Mouse (Mus musculus): ENCODE data around the gene Jmjd1c.

DNA sequence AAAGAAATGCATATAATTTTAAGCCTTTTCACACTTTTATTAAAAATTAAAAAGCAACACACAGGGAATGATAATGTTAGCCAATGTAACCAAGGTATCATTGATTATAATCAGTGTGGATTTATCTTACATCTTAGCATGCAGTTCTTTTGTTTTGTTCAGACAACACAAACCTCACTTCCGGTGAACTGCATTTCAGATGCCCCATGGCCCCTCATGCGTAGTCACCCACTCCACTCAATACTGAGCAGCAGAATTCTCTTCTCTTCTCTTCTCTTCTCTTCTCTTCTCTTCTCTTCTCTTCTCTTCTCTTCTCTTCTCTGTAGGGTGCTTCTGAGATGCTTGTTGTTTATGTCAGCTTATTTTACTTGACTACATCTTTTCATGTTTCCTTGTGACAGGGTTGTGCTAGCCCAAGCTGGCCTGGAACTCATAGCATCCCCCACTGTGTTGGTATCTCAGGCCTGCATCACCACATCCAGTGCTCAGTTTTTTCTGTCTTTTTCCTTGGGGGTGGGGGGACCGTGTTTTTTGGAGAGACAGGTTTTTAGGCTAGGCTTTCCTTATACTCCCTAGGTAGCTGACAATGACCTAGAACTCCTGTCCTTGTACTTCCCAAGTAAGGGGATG lies 88.6 kb downstream of the Jmjd1c start:
- TF ChIP-seq POLR2A (IDR thresholded peaks at IDR 0.05; ENCODE audit: control insufficient read depth, low read depth, low read length) (no peak), CTCF (IDR thresholded peaks at IDR 0.05; ENCODE audit: control insufficient read depth, insufficient read depth, insufficient replicate concordance, low read depth, low read length) (no peak)
